Mouse (Mus musculus) lung, adult 2 months (tissue): ENCODE data around the gene Dars2.

ENCODE experiments used
- CTCF ChIP-seq: fragments of 200-500 bp; IDR thresholded peaks from 2 replicates; pipeline ENCODE4 v1.5.1; 2011; ENCODE audit warnings: mild to moderate bottlenecking, low read length, control low read depth; ENCODE audit not compliant: insufficient read depth
- POLR2A ChIP-seq: fragments of 200-500 bp; IDR thresholded peaks from 2 replicates; pipeline ENCODE4 v1.6.1; 2011; ENCODE audit warnings: low read depth, mild to moderate bottlenecking, control low read depth, low read length, borderline replicate concordance; ENCODE audit errors: extremely low read depth

GRCm38 (mm10) chr1:161038968-161039721, 31.3 kb downstream of the Dars2 start:
- no peak for TF ChIP-seq POLR2A
- no peak for TF ChIP-seq CTCF
